Mouse (Mus musculus) lung, postnatal 0 days (tissue): ENCODE measurements around the gene Nagk.

Experiments
- CTCF ChIP-seq: IDR thresholded peaks from 2 replicates; pipeline ENCODE4 v1.5.1; 2016; ENCODE audit warnings: antibody characterized with exemption, mild to moderate bottlenecking
- EP300 ChIP-seq: IDR thresholded peaks from 2 replicates; pipeline ENCODE4 v1.6.1; 2016; ENCODE audit warnings: antibody characterized with exemption, mild to moderate bottlenecking, control low read depth

GRCm38 (mm10) chr6:83796686-83797085 is 1.9 kb downstream of the Nagk start:
- TF ChIP-seq EP300 (no peak), CTCF (peak; percentile 15; the same call in 1 of the 2 replicates)
